Mouse (Mus musculus) liver, embryonic 14.5 days (tissue): ENCODE measurements around the gene Gtpbp1.

Experiments
- CTCF ChIP-seq: IDR thresholded peaks from 2 replicates; pipeline ENCODE4 v1.5.1; 2016; ENCODE audit warnings: antibody characterized with exemption, low read depth, control low read depth
- EP300 ChIP-seq: IDR thresholded peaks from 2 replicates; pipeline ENCODE4 v1.6.1; 2016; ENCODE audit warnings: antibody characterized with exemption, low read depth

DNA sequence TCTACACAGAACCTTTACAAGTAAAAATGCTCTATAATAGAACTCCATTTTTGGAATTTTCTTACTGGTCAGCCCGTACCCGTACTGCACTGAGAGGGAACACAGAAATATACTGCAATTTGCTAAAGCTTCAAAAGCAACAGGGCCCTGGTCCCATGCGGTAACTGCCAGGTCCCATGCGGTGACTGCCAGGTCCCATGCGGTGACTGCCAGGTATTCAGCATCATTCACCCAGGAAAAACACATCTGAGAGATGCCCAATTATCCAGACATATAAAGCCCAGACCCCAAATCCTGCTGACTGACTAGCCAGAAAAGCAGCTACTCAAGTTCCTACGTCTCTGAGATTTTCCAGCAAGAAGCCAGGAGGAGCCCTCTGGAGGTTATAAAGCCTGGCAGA, 6.0 kb upstream of the Gtpbp1 start:
- TF ChIP-seq CTCF (no peak), EP300 (no peak)
